Mouse (Mus musculus) MEL (cell line): ENCODE results near the gene Stac3.

Experiments
- CTCF ChIP-seq, 3 experiments: IDR thresholded peaks in 2 of 3; conservative IDR thresholded peaks in 1 of 3; 2 replicates each; pipeline ENCODE4 v1.5.1; 2011 to 2012; ENCODE audit warnings: low read length in 3 of 3, low read depth in 2 of 3, mild to moderate bottlenecking in 2 of 3, improper control_type of control experiment in 1 of 3, inconsistent platforms in 1 of 3, mixed read lengths in 1 of 3, moderate library complexity in 1 of 3; ENCODE audit not compliant: control insufficient read depth in 1 of 3, insufficient read depth in 1 of 3, poor library complexity in 1 of 3, severe bottlenecking in 1 of 3
- KAT2A ChIP-seq: conservative IDR thresholded peaks from 2 replicates; pipeline ENCODE4 v1.6.1; 2012; ENCODE audit warnings: low read depth, low read length, improper control_type of control experiment, inconsistent platforms
- MAX ChIP-seq: IDR thresholded peaks from 2 replicates; pipeline ENCODE4 v1.6.1; 2011; ENCODE audit warnings: low read length, improper control_type of control experiment
- MXI1 ChIP-seq: IDR thresholded peaks from 2 replicates; pipeline ENCODE4 v1.6.1; 2011; ENCODE audit warnings: mild to moderate bottlenecking, low read depth, low read length, improper control_type of control experiment
- MYC ChIP-seq: IDR thresholded peaks from 2 replicates; pipeline ENCODE4 v1.6.1; 2011; ENCODE audit warnings: low read depth, mild to moderate bottlenecking, low read length, improper control_type of control experiment, moderate library complexity
- NELFE ChIP-seq: IDR thresholded peaks from 2 replicates; pipeline ENCODE4 v1.6.1; 2011; ENCODE audit warnings: low read depth, low read length, improper control_type of control experiment
- POLR2A ChIP-seq, 2 experiments: IDR thresholded peaks; 2 replicates each; pipeline ENCODE4 v1.6.1; 2011 to 2012; ENCODE audit warnings: low read length in 2 of 2, mild to moderate bottlenecking in 2 of 2, control low read depth in 1 of 2, improper control_type of control experiment in 1 of 2, low read depth in 1 of 2, moderate library complexity in 1 of 2; ENCODE audit not compliant: control insufficient read depth in 1 of 2, insufficient read depth in 1 of 2, poor library complexity in 1 of 2
- POLR2AphosphoS2 ChIP-seq: IDR thresholded peaks from 2 replicates; pipeline ENCODE4 v1.6.1; 2011; ENCODE audit warnings: low read length, improper control_type of control experiment
- SMC3 ChIP-seq: IDR thresholded peaks from 2 replicates; pipeline ENCODE4 v1.6.1; 2011; ENCODE audit warnings: low read depth, low read length, improper control_type of control experiment

DNA sequence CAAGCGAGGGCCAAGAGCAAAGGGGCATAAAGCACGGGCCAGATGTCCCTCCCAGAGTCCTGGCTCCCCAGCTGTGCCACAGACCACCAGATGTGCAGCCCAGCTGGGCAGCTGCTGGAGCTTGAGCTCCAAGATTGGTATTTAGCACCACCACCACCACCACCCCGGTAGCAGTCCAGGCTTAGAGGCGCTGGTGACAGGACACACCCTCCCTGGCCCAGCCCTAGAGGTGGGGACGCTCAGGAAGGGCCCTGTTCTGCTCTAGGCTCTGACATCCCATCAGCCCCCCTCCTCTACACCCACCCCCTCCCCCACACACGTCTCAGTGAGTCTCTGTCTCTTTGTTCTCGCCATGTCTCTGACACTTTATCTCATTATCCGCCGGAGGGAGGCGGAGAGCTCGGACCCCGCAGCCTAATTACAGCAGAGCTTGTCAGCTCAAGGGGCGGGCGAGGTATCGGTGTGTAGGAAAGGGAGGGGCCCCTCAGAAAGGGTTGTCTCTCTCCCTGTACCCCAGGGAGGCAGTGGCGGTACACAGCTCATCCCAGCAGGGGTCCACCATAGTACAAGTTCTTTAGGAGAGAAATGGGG lies 12.1 kb downstream of the Stac3 start:
- TF ChIP-seq SMC3 (no peak), CTCF (IDR thresholded peaks at IDR 0.05 in 2 of 3, conservative IDR thresholded peaks at IDR 0.05 in 1 of 3; ENCODE audit: control insufficient read depth in 1 of 3, insufficient read depth in 1 of 3, low read depth in 2 of 3, low read length in 3 of 3, poor library complexity in 1 of 3, severe bottlenecking in 1 of 3) (peak in 1 of 3 experiments; percentile 9; a peak in 1 of 6 replicates), POLR2A (IDR thresholded peaks at IDR 0.05; ENCODE audit: control insufficient read depth in 1 of 2, insufficient read depth in 1 of 2, low read depth in 1 of 2, low read length in 2 of 2, poor library complexity in 1 of 2) (peak in 1 of 2 experiments; percentile 23; a peak in 1 of 4 replicates), KAT2A (no peak), POLR2AphosphoS2 (no peak), MAX (no peak), NELFE (peak; percentile 49; the same call in 1 of the 2 replicates), MXI1 (no peak), MYC (no peak)
